ENCODE assay signal across 30 mouse cellular contexts in the genomic region with DNA sequence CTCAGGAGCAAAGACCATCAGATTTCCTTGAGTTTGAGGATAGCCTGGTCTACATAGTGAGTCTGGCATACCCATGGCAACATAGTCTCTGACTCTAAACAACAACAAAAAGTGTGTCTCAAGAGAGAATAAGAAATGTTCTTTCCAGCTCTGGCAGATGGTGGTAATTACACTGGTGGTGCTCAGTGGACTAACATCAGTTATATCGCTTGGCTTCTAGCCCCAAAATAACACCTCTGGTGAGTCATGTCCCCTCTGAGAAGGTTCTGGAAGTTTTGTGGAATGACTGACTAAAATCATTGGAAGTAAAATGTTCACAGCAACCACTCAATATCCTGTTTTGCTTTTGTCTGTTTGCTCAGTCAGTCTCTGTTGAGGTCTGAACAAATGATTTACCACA.
DNase-seq lines count a peak whose midpoint lies in the region; ATAC-seq and TF ChIP-seq lines count a peak whose summit lies in the region.
"Had no signal": no experiment of that assay in that cellular context is flagged by ENCODE, and none has a peak within 500 bp of the region (broad histone marks: within the 10 kb centered on the region; RNA-seq: fewer than 3 reads in every experiment).

No protein-coding gene starts in this region.

- H3ac ChIP-seq in C2C12 (ENCODE audit: control insufficient read depth, insufficient read length, low read depth): no peak overlapping the region
- H3ac ChIP-seq in myocyte (ENCODE audit: control insufficient read depth, insufficient read length): no peak overlapping the region

- H3K27me3 ChIP-seq in limb, embryonic 14.5 days (ENCODE audit: control insufficient read depth, insufficient read depth, low read length): no peaks in the 10 kb centered on the region
- no peaks in the 10 kb centered on the region for H3K27me3 ChIP-seq in limb, embryonic 10.5 days (ENCODE audit: low read depth, poor library complexity, severe bottlenecking)
- H3K27me3 ChIP-seq in C2C12 (ENCODE audit: control insufficient read depth, insufficient read depth, insufficient read length): no peaks in the 10 kb centered on the region
- no peaks in the 10 kb centered on the region for H3K27me3 ChIP-seq in myocyte (ENCODE audit: control insufficient read depth, insufficient read depth, insufficient read length)
- no peaks in the 10 kb centered on the region for H3K27me3 ChIP-seq in midbrain, embryonic 13.5 days
- H3K27me3 ChIP-seq: embryonic facial prominence, embryonic 15.5 days; forebrain, embryonic 13.5 days; heart, embryonic 13.5 days had no signal

- H3K4me2 ChIP-seq in limb, embryonic 14.5 days (replicated peaks; ENCODE audit: low read depth, low read length, severe bottlenecking): no peak overlapping the region
- peak overlapping the region; percentile 55 for H3K4me2 ChIP-seq in myocyte (ENCODE audit: low read depth)
- no peak overlapping the region for H3K4me2 ChIP-seq in midbrain, embryonic 13.5 days (replicated peaks)
- H3K4me2 ChIP-seq: embryonic facial prominence, embryonic 15.5 days; forebrain, embryonic 13.5 days; heart, embryonic 13.5 days; hindbrain, embryonic 14.5 days had no signal

- H3K36me3 ChIP-seq in limb, embryonic 14.5 days (ENCODE audit: control insufficient read depth, insufficient read depth, low read length): no peaks in the 10 kb centered on the region
- H3K36me3 ChIP-seq in limb, embryonic 10.5 days: no peaks in the 10 kb centered on the region
- H3K36me3 ChIP-seq in C2C12 (ENCODE audit: control insufficient read depth, insufficient read depth): no peaks in the 10 kb centered on the region
- H3K36me3 ChIP-seq in myocyte (ENCODE audit: control insufficient read depth, insufficient read depth): no peaks in the 10 kb centered on the region
- no peaks in the 10 kb centered on the region for H3K36me3 ChIP-seq in midbrain, embryonic 13.5 days
- H3K36me3 ChIP-seq: embryonic facial prominence, embryonic 15.5 days; forebrain, embryonic 10.5 days; heart, embryonic 10.5 days; heart, embryonic 13.5 days had no signal

- TF ChIP-seq POLR2A in limb, embryonic 14.5 days (IDR thresholded peaks at IDR 0.05; ENCODE audit: borderline replicate concordance, extremely low read depth, insufficient read depth, insufficient read length): no peak
- no peak for TF ChIP-seq POLR2A in myocyte (IDR thresholded peaks at IDR 0.05; ENCODE audit: insufficient read length, low read depth)

- H3K79me2 ChIP-seq in C2C12 (ENCODE audit: control insufficient read depth, insufficient read depth) (no peaks in the 10 kb centered on the region), myocyte (ENCODE audit: control insufficient read depth, insufficient read depth) (no peaks in the 10 kb centered on the region)

- peak; percentile 18 for DNase-seq in limb, embryonic 14.5 days (ENCODE audit: low spot score)
- no peak for DNase-seq in limb, embryonic 10.5 days (ENCODE audit: low spot score)
- DNase-seq in brain, adult 2 months (ENCODE audit: low read depth, low spot score): peak; percentile 53
- no peak for DNase-seq in spleen, postnatal 4 days (ENCODE audit: low spot score in 2 of 2)
- no peak for DNase-seq in cerebellum, postnatal 25 days
- DNase-seq: adrenal gland, adult 8-10 months; adrenal gland, postnatal 25 days; cerebellum, adult 18-20 months; cerebellum, adult 9-10 months; cerebellum, postnatal 36 days; embryo, embryonic 11 days; gastrocnemius, postnatal 10 days; gastrocnemius, postnatal 36 days; heart, adult 2 months; heart, postnatal 14 days; heart, postnatal 4 days had no signal

- no peak overlapping the region for H3K9ac ChIP-seq in limb, embryonic 14.5 days (ENCODE audit: low read depth, low read length, severe bottlenecking)
- H3K9ac ChIP-seq in midbrain, embryonic 13.5 days (replicated peaks): no peak overlapping the region
- H3K9ac ChIP-seq: embryonic facial prominence, embryonic 15.5 days; forebrain, embryonic 13.5 days; heart, embryonic 13.5 days; hindbrain, embryonic 14.5 days had no signal

- no peak overlapping the region for H3K4me3 ChIP-seq in limb, embryonic 14.5 days (replicated peaks; ENCODE audit: low read length)
- H3K4me3 ChIP-seq in limb, embryonic 10.5 days: no peak overlapping the region
- H3K4me3 ChIP-seq in C2C12 (ENCODE audit: insufficient read depth, poor library complexity, severe bottlenecking) (no peak overlapping the region), myocyte (no peak overlapping the region)
- H3K4me3 ChIP-seq in midbrain, embryonic 13.5 days (replicated peaks): no peak overlapping the region
- H3K4me3 ChIP-seq: embryonic facial prominence, embryonic 15.5 days; erythroblast, embryonic 14.5 days; forebrain, embryonic 10.5 days; forebrain, embryonic 13.5 days; heart, adult 2 months; heart, embryonic 10.5 days; heart, embryonic 13.5 days had no signal

- no peaks in the 10 kb centered on the region for H3K4me1 ChIP-seq in limb, embryonic 14.5 days (ENCODE audit: control insufficient read depth, insufficient read depth, low read length)
- H3K4me1 ChIP-seq in limb, embryonic 10.5 days: no peaks in the 10 kb centered on the region
- no peaks in the 10 kb centered on the region for H3K4me1 ChIP-seq in midbrain, embryonic 13.5 days (replicated peaks)
- H3K4me1 ChIP-seq: embryonic facial prominence, embryonic 15.5 days; forebrain, embryonic 10.5 days; forebrain, embryonic 13.5 days; heart, embryonic 10.5 days; heart, embryonic 13.5 days had no signal

- no peaks in the 10 kb centered on the region for H3K9me3 ChIP-seq in limb, embryonic 14.5 days (ENCODE audit: control insufficient read depth, low read length)
- H3K9me3 ChIP-seq in limb, embryonic 10.5 days (replicated peaks): no peaks in the 10 kb centered on the region
- H3K9me3 ChIP-seq in midbrain, embryonic 13.5 days: no peaks in the 10 kb centered on the region
- H3K9me3 ChIP-seq: embryonic facial prominence, embryonic 15.5 days; forebrain, embryonic 10.5 days; forebrain, embryonic 13.5 days; heart, embryonic 10.5 days; heart, embryonic 13.5 days had no signal

- TF ChIP-seq CTCF in C2C12 (IDR thresholded peaks at IDR 0.05; ENCODE audit: control insufficient read depth, insufficient read depth, insufficient read length): no peak

- peak; percentile 50; the same call in 1 of the 2 replicates for ATAC-seq in limb, embryonic 14.5 days (ENCODE audit: low FRiP score, low read depth)
- ATAC-seq in midbrain, embryonic 13.5 days: no peak
- ATAC-seq: forebrain, embryonic 13.5 days; forebrain, embryonic 16.5 days; hindbrain, postnatal 0 days; inflammation-experienced regulatory T-cells, adult 6 months; intestine, embryonic 16.5 days had no signal

- no peaks in the 10 kb centered on the region for H3K79me3 ChIP-seq in C2C12 (ENCODE audit: low read depth)

- no peak overlapping the region for H3K27ac ChIP-seq in limb, embryonic 14.5 days (replicated peaks; ENCODE audit: low read depth, low read length)
- H3K27ac ChIP-seq in limb, embryonic 10.5 days: no peak overlapping the region
- H3K27ac ChIP-seq in midbrain, embryonic 13.5 days: no peak overlapping the region
- H3K27ac ChIP-seq: embryonic facial prominence, embryonic 15.5 days; forebrain, embryonic 10.5 days; forebrain, embryonic 13.5 days; heart, adult 2 months; heart, embryonic 10.5 days; heart, embryonic 13.5 days; hindbrain, embryonic 14.5 days; hindbrain, postnatal 0 days had no signal

- 82% methylated on average over 1 of the region's 1 CpGs for WGBS in limb, embryonic 14.5 days
- WGBS in limb, embryonic 10.5 days: 86% methylated on average over 1 of the region's 1 CpGs
- 94% methylated on average over 1 of the region's 1 CpGs for WGBS in midbrain, embryonic 13.5 days

TF ChIP-seq in C2C12, 6 proteins besides CTCF, POLR2A, EP300 and RAD21:
- TF ChIP-seq FOSL1 (IDR thresholded peaks at IDR 0.05; ENCODE audit: insufficient read depth, low read length, poor library complexity, severe bottlenecking) (peak; percentile 25), MYOD1 (IDR thresholded peaks at IDR 0.05; ENCODE audit: control insufficient read depth, insufficient read length, low read depth) (no peak), USF1 (IDR thresholded peaks at IDR 0.05; ENCODE audit: low read depth) (no peak), MAX (IDR thresholded peaks at IDR 0.05) (peak; percentile 9), MYOG (IDR thresholded peaks at IDR 0.05; ENCODE audit: control insufficient read depth, extremely low read depth, insufficient read length) (no peak), CEBPB (IDR thresholded peaks at IDR 0.05; ENCODE audit: low read depth) (no peak)

TF ChIP-seq in myocyte, 11 proteins besides CTCF, POLR2A, EP300 and RAD21:
- TF ChIP-seq MYOG (IDR thresholded peaks at IDR 0.05; ENCODE audit: control insufficient read depth in 1 of 3, insufficient read depth in 1 of 3, insufficient read length in 2 of 3, low read depth in 2 of 3) (no peak), TCF12 (IDR thresholded peaks at IDR 0.05; ENCODE audit: insufficient read depth, poor library complexity, severe bottlenecking) (no peak), SRF (IDR thresholded peaks at IDR 0.05; ENCODE audit: control insufficient read depth, insufficient read length, low read depth) (no peak), POLR2AphosphoS2 (IDR thresholded peaks at IDR 0.05; ENCODE audit: insufficient read length, low read depth) (no peak), MYOD1 (IDR thresholded peaks at IDR 0.05; ENCODE audit: control insufficient read depth in 1 of 3, insufficient read length in 2 of 3, low read depth in 2 of 3) (no peak), CEBPB (IDR thresholded peaks at IDR 0.05; ENCODE audit: insufficient read depth, poor library complexity, severe bottlenecking) (no peak), MAX (IDR thresholded peaks at IDR 0.05; ENCODE audit: low read depth) (no peak), REST (IDR thresholded peaks at IDR 0.05; ENCODE audit: insufficient read depth, insufficient read length) (no peak), E2F4 (IDR thresholded peaks at IDR 0.05; ENCODE audit: insufficient read depth) (no peak), USF1 (IDR thresholded peaks at IDR 0.05; ENCODE audit: low read depth) (no peak), TCF3 (IDR thresholded peaks at IDR 0.05; ENCODE audit: insufficient read length, low read depth) (no peak)

Comparison
In these comparisons a context has a peak if more than half of its experiments do, and no peak if none do; other contexts are left out.
1. DNase-seq: peak in limb, embryonic 14.5 days (single experiment) and brain, adult 2 months (single experiment); none in limb, embryonic 10.5 days (single experiment), spleen, postnatal 4 days (0 of 2) and cerebellum, postnatal 25 days (0 of 2).